Comparison of ENCODE assay signal across 10 mouse cellular contexts in genomic region chr16:97844967-97845937, GRCm38 (mm10). TPM values are rescaled to one million over a fixed set of nuclear protein-coding genes. Genes with fewer than 3 reads are reported as not detected.
DNase-seq lines count a peak whose midpoint lies in the region; ATAC-seq and TF ChIP-seq lines count a peak whose summit lies in the region.
"Had no signal": no experiment of that assay in that cellular context is flagged by ENCODE, and none has a peak within 500 bp of the region (broad histone marks: within the 10 kb centered on the region; RNA-seq: fewer than 3 reads in every experiment).

No protein-coding gene starts in this region.

- no peak; the same call in 1 of the 2 replicates for ATAC-seq in intestine, embryonic 14.5 days (replicated peaks; ENCODE audit: low FRiP score, low TSS enrichment, low read depth)
- no peak for ATAC-seq in midbrain, embryonic 11.5 days (ENCODE audit: low FRiP score)

- H3K4me1 ChIP-seq in intestine, embryonic 14.5 days (replicated peaks; ENCODE audit: control insufficient read depth, insufficient read depth, low read length), result peaks cover 6% of the 10 kb centered on the region
- H3K4me1 ChIP-seq in midbrain, embryonic 11.5 days (ENCODE audit: control insufficient read depth, insufficient read depth, low read length), result no peaks in the 10 kb centered on the region
- H3K4me1 ChIP-seq in cerebellum, adult 2 months (ENCODE audit: control insufficient read depth, insufficient read depth, low read length), result peaks cover 12% of the 10 kb centered on the region

- H3K4me2 ChIP-seq in intestine, embryonic 14.5 days (ENCODE audit: low read length), result no peak overlapping the region
- H3K4me2 ChIP-seq in midbrain, embryonic 11.5 days, result no peak overlapping the region

- 64% methylated on average over 12 of the region's 12 CpGs for WGBS in intestine, embryonic 14.5 days
- 89% methylated on average over 12 of the region's 12 CpGs for WGBS in midbrain, embryonic 11.5 days
- WGBS in cerebellum, adult 2 months, result 76% methylated on average over 12 of the region's 12 CpGs

- no peaks in the 10 kb centered on the region for H3K36me3 ChIP-seq in intestine, embryonic 14.5 days (ENCODE audit: control insufficient read depth, insufficient read depth, low read length)
- H3K36me3 ChIP-seq in midbrain, embryonic 11.5 days (ENCODE audit: control insufficient read depth, insufficient read depth, low read length), result no peaks in the 10 kb centered on the region

- no peaks in the 10 kb centered on the region for H3K9me3 ChIP-seq in intestine, embryonic 14.5 days (ENCODE audit: control insufficient read depth, low read length)
- H3K9me3 ChIP-seq in midbrain, embryonic 11.5 days (ENCODE audit: control insufficient read depth, low read length), result no peaks in the 10 kb centered on the region

- H3K27ac ChIP-seq in intestine, embryonic 14.5 days (ENCODE audit: low read depth), result peak overlapping the region; percentile 23; the same call in 1 of the 2 replicates
- H3K27ac ChIP-seq in midbrain, embryonic 11.5 days (ENCODE audit: low read depth, low read length), result no peak overlapping the region
- no peak overlapping the region for H3K27ac ChIP-seq in cerebellum, adult 2 months (ENCODE audit: insufficient read depth, low read length)

- H3K4me3 ChIP-seq in intestine, embryonic 14.5 days (ENCODE audit: low read depth, low read length), result no peak overlapping the region
- H3K4me3 ChIP-seq in midbrain, embryonic 11.5 days (ENCODE audit: low read depth, low read length), result no peak overlapping the region
- H3K4me3 ChIP-seq in cerebellum, adult 2 months (replicated peaks; ENCODE audit: insufficient read depth, low read depth, low read length), result no peak overlapping the region
- H3K4me3 ChIP-seq: erythroblast, embryonic 14.5 days had no signal

- TF ChIP-seq CTCF in cerebellum, adult 2 months (IDR thresholded peaks at IDR 0.05; ENCODE audit: borderline replicate concordance, insufficient read depth, low read depth, low read length), result no peak

- no peak for TF ChIP-seq POLR2A in cerebellum, adult 2 months (IDR thresholded peaks at IDR 0.05; ENCODE audit: borderline replicate concordance, insufficient read depth, low read length)

- no peaks in the 10 kb centered on the region for H3K27me3 ChIP-seq in intestine, embryonic 14.5 days (replicated peaks; ENCODE audit: control insufficient read depth, insufficient read depth, low read length)
- H3K27me3 ChIP-seq in midbrain, embryonic 11.5 days (ENCODE audit: control insufficient read depth, insufficient read depth, low read length), result no peaks in the 10 kb centered on the region
- H3K27me3 ChIP-seq in cerebellum, adult 2 months (ENCODE audit: control insufficient read depth, insufficient read depth, low read length), result no peaks in the 10 kb centered on the region

- H3K9ac ChIP-seq in intestine, embryonic 14.5 days (ENCODE audit: low read length), result no peak overlapping the region
- no peak overlapping the region for H3K9ac ChIP-seq in midbrain, embryonic 11.5 days (ENCODE audit: low read length)

- DNase-seq in 3T3-L1 (ENCODE audit: low read depth, low spot score) (peak; percentile 20), 416B (ENCODE audit: low read depth) (peak; percentile 55)
- no peak for DNase-seq in intestine, embryonic 14.5 days (ENCODE audit: low spot score)
- DNase-seq in lung, postnatal 14 days, result peak; percentile 40
- no peak for DNase-seq in midbrain, embryonic 11.5 days (ENCODE audit: low spot score, missing footprints)
- no peak for DNase-seq in cerebellum, adult 2 months
- DNase-seq in urinary bladder, adult 18-20 months (ENCODE audit: low spot score in 2 of 2), result no peak
- DNase-seq: cerebellum, adult 9-11 months; thymus, postnatal 4 days had no signal

RNA-seq across cellular contexts. Expression of gene Prdm15, which starts 6.4 kb away (rescaled TPM):
- polyA plus RNA-seq in intestine, embryonic 14.5 days (2014; fragmentation: Nextera tagmentation; extraction: Ambion mirVana), result 9.7 and 10.8 TPM in 2 replicates
- polyA plus RNA-seq in midbrain, embryonic 11.5 days (2014; fragmentation: Nextera tagmentation; extraction: Ambion mirVana), result 12.0 and 12.2 TPM in 2 replicates
- 14.3 and 15.4 TPM in 2 replicates for polyA plus RNA-seq in cerebellum, adult 2 months (2012; rRNA removed)

Comparison
In these comparisons a context has a peak if more than half of its experiments do, and no peak if none do; other contexts are left out.
1. DNase-seq: peak in 3T3-L1 (single experiment), 416B (single experiment) and lung, postnatal 14 days (single experiment); none in intestine, embryonic 14.5 days (single experiment), midbrain, embryonic 11.5 days (single experiment), cerebellum, adult 2 months (0 of 2) and urinary bladder, adult 18-20 months (0 of 2).